Mouse (Mus musculus) MEL (cell line): ENCODE measurements around the gene Nudt14. TPM values are rescaled to one million over a fixed set of nuclear protein-coding genes. Genes with fewer than 3 reads are reported as not detected.

Experiments used
- DNase-seq: peaks from one replicate; pipeline ENCODE4 v3.0.0; 2011; ENCODE audit warnings: low read depth, low spot score
- H3K27ac ChIP-seq: 2 replicates; pipeline ENCODE4 v1.5.1; 2012; ENCODE audit warnings: low read depth, mild to moderate bottlenecking, control low read depth, low read length, moderate library complexity; ENCODE audit not compliant: control insufficient read depth
- H3K27me3 ChIP-seq, 2 experiments: fragments of 150-350 bp in 1 of 2; sonication (generic) in 1 of 2; 2 replicates each; pipeline ENCODE4 v1.6.1; 2012; ENCODE audit warnings: low read length in 2 of 2, mild to moderate bottlenecking in 2 of 2, improper control_type of control experiment in 1 of 2, moderate library complexity in 1 of 2; ENCODE audit not compliant: insufficient read depth in 2 of 2, control insufficient read depth in 1 of 2
- H3K36me3 ChIP-seq, 2 experiments: 2 replicates each; pipeline ENCODE4 v1.6.1; 2012 to 2014; ENCODE audit warnings: low read length in 2 of 2, improper control_type of control experiment in 1 of 2, inconsistent platforms in 1 of 2, mild to moderate bottlenecking in 1 of 2; ENCODE audit not compliant: insufficient read depth in 2 of 2, control insufficient read depth in 1 of 2
- H3K4me1 ChIP-seq, 2 experiments: fragments of 150-350 bp in 1 of 2; sonication (generic) in 1 of 2; 2 replicates each; pipeline ENCODE4 v1.6.1; 2012; ENCODE audit warnings: low read length in 2 of 2, improper control_type of control experiment in 1 of 2, mild to moderate bottlenecking in 1 of 2; ENCODE audit not compliant: insufficient read depth in 2 of 2, control insufficient read depth in 1 of 2
- H3K4me3 ChIP-seq, 2 experiments: fragments of 150-350 bp in 1 of 2; sonication (generic) in 1 of 2; 2 replicates each; pipeline ENCODE4 v1.5.1; 2012; ENCODE audit warnings: low read depth in 2 of 2, low read length in 2 of 2, mild to moderate bottlenecking in 2 of 2, moderate library complexity in 2 of 2, control low read depth in 1 of 2, improper control_type of control experiment in 1 of 2; ENCODE audit not compliant: control insufficient read depth in 1 of 2, insufficient read depth in 1 of 2
- H3K79me2 ChIP-seq: 2 replicates; pipeline ENCODE4 v1.6.1; 2012; ENCODE audit warnings: mild to moderate bottlenecking, low read length, moderate library complexity; ENCODE audit not compliant: control insufficient read depth, poor library complexity, insufficient read depth
- H3K9ac ChIP-seq: 2 replicates; pipeline ENCODE4 v1.6.1; 2012; ENCODE audit warnings: low read depth, mild to moderate bottlenecking, control low read depth, low read length, moderate library complexity; ENCODE audit not compliant: control insufficient read depth, poor library complexity, severe bottlenecking
- H3K9me3 ChIP-seq: fragments of 150-350 bp; sonication (generic); replicated peaks from 2 replicates; pipeline ENCODE4 v1.6.1; 2012; ENCODE audit warnings: mild to moderate bottlenecking, low read length, improper control_type of control experiment, moderate library complexity; ENCODE audit not compliant: insufficient read depth
- CTCF ChIP-seq, 3 experiments: IDR thresholded peaks in 2 of 3; conservative IDR thresholded peaks in 1 of 3; 2 replicates each; pipeline ENCODE4 v1.5.1; 2011 to 2012; ENCODE audit warnings: low read length in 3 of 3, low read depth in 2 of 3, mild to moderate bottlenecking in 2 of 3, improper control_type of control experiment in 1 of 3, inconsistent platforms in 1 of 3, mixed read lengths in 1 of 3, moderate library complexity in 1 of 3; ENCODE audit not compliant: control insufficient read depth in 1 of 3, insufficient read depth in 1 of 3, poor library complexity in 1 of 3, severe bottlenecking in 1 of 3
- E2F4 ChIP-seq: IDR thresholded peaks from 2 replicates; pipeline ENCODE4 v1.6.1; 2011; ENCODE audit warnings: low read depth, low read length, improper control_type of control experiment, borderline replicate concordance
- ELF1 ChIP-seq: IDR thresholded peaks from 2 replicates; pipeline ENCODE4 v1.6.1; 2014; ENCODE audit warnings: low read depth, mild to moderate bottlenecking, inconsistent platforms, low read length, improper control_type of control experiment, moderate library complexity
- ETS1 ChIP-seq: IDR thresholded peaks from 2 replicates; pipeline ENCODE4 v1.6.1; 2012; ENCODE audit warnings: low read depth, mild to moderate bottlenecking, inconsistent platforms, low read length, improper control_type of control experiment, moderate library complexity
- GABPA ChIP-seq: IDR thresholded peaks from 2 replicates; pipeline ENCODE4 v1.6.1; 2012; ENCODE audit warnings: low read depth, mild to moderate bottlenecking, inconsistent platforms, low read length, improper control_type of control experiment, moderate library complexity
- JUND ChIP-seq: IDR thresholded peaks from 2 replicates; pipeline ENCODE4 v1.6.1; 2011; ENCODE audit warnings: low read depth, mild to moderate bottlenecking, improper control_type of control experiment, low read length
- MAX ChIP-seq: IDR thresholded peaks from 2 replicates; pipeline ENCODE4 v1.6.1; 2011; ENCODE audit warnings: low read length, improper control_type of control experiment
- MAZ ChIP-seq: IDR thresholded peaks from 2 replicates; pipeline ENCODE4 v1.6.1; 2012; ENCODE audit warnings: low read depth, mild to moderate bottlenecking, inconsistent platforms, low read length, improper control_type of control experiment
- MEF2A ChIP-seq: IDR thresholded peaks from 2 replicates; pipeline ENCODE4 v1.6.1; 2014; ENCODE audit warnings: low read depth, mild to moderate bottlenecking, inconsistent platforms, low read length, improper control_type of control experiment; ENCODE audit not compliant: poor library complexity, insufficient replicate concordance, severe bottlenecking; ENCODE audit errors: extremely low read depth
- MYB ChIP-seq: IDR thresholded peaks from 2 replicates; pipeline ENCODE4 v1.6.1; 2011; ENCODE audit warnings: mild to moderate bottlenecking, low read depth, low read length, improper control_type of control experiment
- MYC ChIP-seq: IDR thresholded peaks from 2 replicates; pipeline ENCODE4 v1.6.1; 2011; ENCODE audit warnings: low read depth, mild to moderate bottlenecking, low read length, improper control_type of control experiment, moderate library complexity
- NELFE ChIP-seq: IDR thresholded peaks from 2 replicates; pipeline ENCODE4 v1.6.1; 2011; ENCODE audit warnings: low read depth, low read length, improper control_type of control experiment
- POLR2AphosphoS2 ChIP-seq: IDR thresholded peaks from 2 replicates; pipeline ENCODE4 v1.6.1; 2011; ENCODE audit warnings: low read length, improper control_type of control experiment
- RAD21 ChIP-seq: IDR thresholded peaks from 2 replicates; pipeline ENCODE4 v1.6.1; 2011; ENCODE audit warnings: mild to moderate bottlenecking, low read depth, low read length, improper control_type of control experiment
- SIN3A ChIP-seq: IDR thresholded peaks from 2 replicates; pipeline ENCODE4 v1.6.1; 2012; ENCODE audit warnings: low read length, improper control_type of control experiment, inconsistent platforms
- SMC3 ChIP-seq: IDR thresholded peaks from 2 replicates; pipeline ENCODE4 v1.6.1; 2011; ENCODE audit warnings: low read depth, low read length, improper control_type of control experiment
- TBP ChIP-seq: IDR thresholded peaks from 2 replicates; pipeline ENCODE4 v1.8.0; 2011; ENCODE audit warnings: low read depth, low read length, improper control_type of control experiment
- UBTF ChIP-seq: IDR thresholded peaks from 2 replicates; pipeline ENCODE4 v1.6.1; 2012; ENCODE audit warnings: low read depth, mild to moderate bottlenecking, inconsistent platforms, low read length, improper control_type of control experiment, moderate library complexity, borderline replicate concordance; ENCODE audit not compliant: insufficient read depth
- ZKSCAN1 ChIP-seq: IDR thresholded peaks from 2 replicates; pipeline ENCODE4 v1.6.1; 2012; ENCODE audit warnings: low read depth, mild to moderate bottlenecking, inconsistent platforms, low read length, improper control_type of control experiment, moderate library complexity
- ZMIZ1 ChIP-seq: IDR thresholded peaks from 2 replicates; pipeline ENCODE4 v1.6.1; 2012; ENCODE audit warnings: low read depth, mild to moderate bottlenecking, inconsistent platforms, low read length, improper control_type of control experiment, moderate library complexity
- ZNF384 ChIP-seq: IDR thresholded peaks from 2 replicates; pipeline ENCODE4 v1.6.1; 2012; ENCODE audit warnings: low read depth, mild to moderate bottlenecking, inconsistent platforms, low read length, improper control_type of control experiment
- polyA plus RNA-seq, 2 experiments: library from polyadenylated mRNA; stranded (reverse) in 1 of 2; unstranded in 1 of 2; fragments of >175 nt in 1 of 2; fragments of >200 nt in 1 of 2; gene quantifications; 2 replicates each; pipeline versions ENCODE4 v1.2.1 to v1.2.4; 2012; ENCODE audit warnings: low replicate concordance in 2 of 2, low read depth in 1 of 2; ENCODE audit not compliant: insufficient read length in 2 of 2, insufficient read depth in 1 of 2, missing spikeins in 1 of 2
- total RNA-seq: library from RNA; depleted of rRNA; stranded (reverse); fragments of 300-350 nt; gene quantifications from 2 replicates; pipeline ENCODE4 v1.2.3, GENCODE M21; 2012

The Nudt14 gene
- total and polyA plus RNA-seq, 3 experiments, result 19.0 to 61.0 TPM; not detected in 1

DNA sequence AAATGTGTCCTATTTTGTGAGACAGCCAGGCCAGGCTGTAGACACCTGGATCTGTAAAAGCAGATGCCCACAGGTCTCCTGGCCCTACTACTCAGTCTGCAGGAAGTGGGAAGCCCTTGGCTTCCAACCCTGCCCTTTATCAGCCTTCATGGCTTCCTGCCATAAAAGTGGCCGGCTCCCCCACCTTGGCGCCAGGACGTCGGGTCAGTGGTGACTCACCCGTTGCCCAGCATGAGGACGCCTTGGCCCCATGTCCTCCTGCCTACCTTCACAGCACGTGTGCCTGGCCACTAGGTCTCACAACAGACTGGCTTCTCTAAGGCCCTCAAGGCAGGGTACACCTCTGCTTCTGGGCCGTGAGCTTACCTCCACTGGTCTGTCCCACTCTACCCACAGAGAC is 10.5 kb upstream of the Nudt14 start (continued):
- 0 out of 2 replicates have a peak, but pooled peaks have one; percentile 66 for TF ChIP-seq JUND
- 0 out of 2 replicates have a peak, but pooled peaks have one; percentile 48 for TF ChIP-seq ETS1
- no peak; the same call in 1 of the 2 replicates for TF ChIP-seq POLR2AphosphoS2
- TF ChIP-seq, all 39 proteins: peak for 17

DNA sequence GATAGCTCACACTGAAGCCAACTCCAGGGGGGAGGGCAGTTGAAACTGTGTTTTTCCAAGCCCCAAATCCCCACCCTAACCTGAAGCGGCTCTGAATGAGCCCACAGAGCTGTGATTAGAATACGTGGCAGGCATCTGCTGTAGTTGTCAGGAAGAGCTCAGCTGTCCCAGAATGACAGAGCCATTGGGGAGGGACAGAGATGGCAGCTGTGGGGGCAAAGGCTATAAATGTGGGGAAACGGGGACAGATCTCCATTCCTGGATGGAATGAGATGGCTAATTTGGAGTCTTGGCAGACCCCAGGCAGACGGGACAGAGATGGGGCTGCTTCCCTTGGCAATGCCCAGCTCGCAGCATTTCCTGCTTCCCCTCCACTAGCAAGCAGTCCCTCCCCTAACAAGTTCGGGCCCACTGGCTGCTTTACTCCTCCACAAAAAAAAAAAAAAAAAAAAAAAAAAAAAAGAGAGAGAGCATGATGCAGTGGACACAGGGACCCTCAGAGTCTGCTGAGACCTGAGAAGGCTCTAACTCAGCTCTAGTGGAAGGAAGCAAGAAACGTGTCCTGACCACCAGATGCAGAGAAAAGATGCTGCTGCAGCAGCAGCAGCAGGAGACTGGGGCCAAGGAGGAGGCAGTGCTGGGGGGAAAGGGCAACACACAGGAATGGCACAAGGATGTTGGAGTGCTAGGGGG is 9.4 kb upstream of the Nudt14 start:
- DNase-seq, result peak; percentile 55
- Histone ChIP-seq H3K27me3 (no peaks in the 10 kb centered on the region), H3K4me1 (peaks cover 14 to 30% of the 10 kb centered on the region in 2 experiments), H3K79me2 (no peaks in the 10 kb centered on the region; the same call in 1 of the 2 replicates), H3K9me3 (no peaks in the 10 kb centered on the region), H3K36me3 (peaks cover 0 to 18% of the 10 kb centered on the region in 2 experiments; a peak in 2 of 4 replicates), H3K27ac (no peak overlapping the region), H3K9ac (peak overlapping the region; percentile 54), H3K4me3 (peak overlapping the region in 1 of 2 experiments; percentile 57; a peak in 1 of 4 replicates)
- 0 out of 2 replicates have a peak, but pooled peaks have one; percentile 12 for TF ChIP-seq ZKSCAN1
- no peak for TF ChIP-seq RAD21
- TF ChIP-seq CTCF (IDR thresholded peaks at IDR 0.05 in 2 of 3, conservative IDR thresholded peaks at IDR 0.05 in 1 of 3; ENCODE audit: control insufficient read depth in 1 of 3, insufficient read depth in 1 of 3, low read depth in 2 of 3, low read length in 3 of 3, poor library complexity in 1 of 3, severe bottlenecking in 1 of 3), result no peak
- TF ChIP-seq ZMIZ1, result no peak; the same call in 1 of the 2 replicates
- TF ChIP-seq ZNF384, result peak; percentile 92

DNA sequence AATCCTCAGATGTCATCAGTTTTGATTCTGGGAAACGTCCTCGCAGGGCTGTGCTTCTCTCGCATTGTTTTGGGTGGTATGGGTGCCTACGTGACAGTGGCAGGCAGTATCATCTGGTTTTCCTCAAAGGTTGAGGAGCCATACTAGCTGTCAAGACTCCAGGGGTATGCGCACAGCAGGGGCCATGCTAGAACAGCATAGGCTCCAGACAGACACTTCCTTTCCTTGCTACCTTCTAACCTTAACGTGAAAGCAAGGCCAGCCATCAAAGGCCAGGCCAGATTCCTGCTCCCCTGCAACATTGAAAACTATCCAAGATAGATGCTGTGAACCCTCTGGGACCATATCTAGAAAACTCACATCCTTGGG is 8.8 kb upstream of the Nudt14 start:
- TF ChIP-seq ZKSCAN1 (0 out of 2 replicates have a peak, but pooled peaks have one; percentile 39), MYB (no peak), MAX (no peak), RAD21 (no peak), UBTF (no peak), MAZ (no peak), SMC3 (no peak; the same call in 1 of the 2 replicates), ELF1 (no peak), MYC (no peak), NELFE (no peak; the same call in 1 of the 2 replicates), MEF2A (no peak), ZMIZ1 (0 out of 2 replicates have a peak, but pooled peaks have one; percentile 5), GABPA (0 out of 2 replicates have a peak, but pooled peaks have one; percentile 15), SIN3A (no peak; the same call in 1 of the 2 replicates), E2F4 (0 out of 2 replicates have a peak, but pooled peaks have one; percentile 3), TBP (0 out of 2 replicates have a peak, but pooled peaks have one; percentile 14)
- TF ChIP-seq, all 39 proteins: peak for 5

More for the DNA sequence above, 8.8 kb upstream of the Nudt14 start:
- Histone ChIP-seq H3K27ac (no peak overlapping the region), H3K36me3 (peaks cover 0 to 18% of the 10 kb centered on the region in 2 experiments; a peak in 2 of 4 replicates), H3K4me1 (peaks cover 14 to 30% of the 10 kb centered on the region in 2 experiments), H3K9ac (peak overlapping the region; percentile 54), H3K9me3 (no peaks in the 10 kb centered on the region), H3K4me3 (peak overlapping the region; percentile 57 to 73), H3K79me2 (no peaks in the 10 kb centered on the region; the same call in 1 of the 2 replicates), H3K27me3 (no peaks in the 10 kb centered on the region)
- no peak for DNase-seq
